Comparison of ENCODE assay signal across 16 mouse cellular contexts in the genomic region with DNA sequence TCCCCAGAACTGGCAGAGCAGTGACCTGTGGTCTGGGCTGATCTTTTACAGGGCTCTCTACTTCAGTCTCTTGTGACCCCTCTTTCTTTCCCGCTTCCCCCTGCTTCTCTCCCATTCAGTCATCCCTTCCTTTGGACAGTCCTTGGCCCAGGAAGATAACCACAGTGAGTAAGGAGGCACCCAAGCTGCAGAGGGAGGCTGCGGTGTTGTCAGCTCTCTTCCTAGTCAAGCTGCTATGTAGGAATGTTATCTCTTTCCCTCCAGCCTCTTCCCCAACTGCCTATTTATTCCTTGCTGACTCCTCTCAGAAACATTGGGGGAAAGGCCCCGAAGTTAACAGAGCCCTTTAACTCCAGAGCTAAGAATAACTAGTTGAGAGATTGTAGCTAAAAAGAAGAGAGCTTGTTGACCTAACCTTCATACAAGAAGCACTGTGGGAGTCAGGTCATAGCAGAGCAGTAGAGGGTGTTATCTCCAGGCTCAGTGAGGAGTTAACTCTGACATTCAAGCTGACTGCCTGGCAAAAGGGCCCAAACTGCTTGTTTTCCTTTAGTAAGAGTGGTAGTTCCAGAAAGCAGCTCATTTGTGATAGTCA. TPM values are rescaled to one million over a fixed set of nuclear protein-coding genes. Genes with fewer than 3 reads are reported as not detected.
DNase-seq lines count a peak whose midpoint lies in the region; ATAC-seq and TF ChIP-seq lines count a peak whose summit lies in the region.
"Had no signal": no experiment of that assay in that cellular context is flagged by ENCODE, and none has a peak within 500 bp of the region (broad histone marks: within the 10 kb centered on the region; RNA-seq: fewer than 3 reads in every experiment).

No protein-coding gene starts in this region.

- TF ChIP-seq EP300 in liver, embryonic 14.5 days (IDR thresholded peaks at IDR 0.05; ENCODE audit: low read depth), result no peak

- no peaks in the 10 kb centered on the region for H3K36me3 ChIP-seq in kidney, embryonic 15.5 days
- no peaks in the 10 kb centered on the region for H3K36me3 ChIP-seq in embryonic facial prominence, embryonic 10.5 days (replicated peaks)
- H3K36me3 ChIP-seq in liver, embryonic 14.5 days (replicated peaks; ENCODE audit: control insufficient read depth, insufficient read depth, low read depth), result no peaks in the 10 kb centered on the region
- H3K36me3 ChIP-seq in forebrain, embryonic 12.5 days (replicated peaks), result no peaks in the 10 kb centered on the region
- H3K36me3 ChIP-seq: lung, embryonic 15.5 days; midbrain, embryonic 12.5 days; neural tube, embryonic 15.5 days had no signal

- peaks cover 2% of the 10 kb centered on the region; the same call in 1 of the 2 replicates for H3K27me3 ChIP-seq in kidney, embryonic 15.5 days
- H3K27me3 ChIP-seq in embryonic facial prominence, embryonic 10.5 days (replicated peaks; ENCODE audit: low read depth, poor library complexity, severe bottlenecking), result peaks cover 19% of the 10 kb centered on the region
- no peaks in the 10 kb centered on the region for H3K27me3 ChIP-seq in liver, embryonic 14.5 days (ENCODE audit: control insufficient read depth, insufficient read depth, low read length)
- H3K27me3 ChIP-seq in forebrain, embryonic 12.5 days, result peaks cover 15% of the 10 kb centered on the region
- H3K27me3 ChIP-seq: lung, embryonic 15.5 days had no signal

- DNase-seq in kidney, postnatal 14 days, result no peak
- DNase-seq in adipocyte (ENCODE audit: low spot score), result peak; percentile 9
- DNase-seq in embryonic facial prominence, embryonic 10.5 days (ENCODE audit: low spot score), result no peak
- DNase-seq in liver, embryonic 14.5 days (ENCODE audit: low read depth in 3 of 3, low spot score in 3 of 3), result no peak
- no peak for DNase-seq in cerebellum, postnatal 36 days
- DNase-seq: adrenal gland, postnatal 10 days; cerebellum, adult 9-11 months; forebrain, postnatal 0 days; gastrocnemius, postnatal 14 days had no signal

- H3K4me2 ChIP-seq in kidney, embryonic 15.5 days, result 0 out of 2 replicates have a peak overlapping the region, but pooled peaks have one; percentile 3
- H3K4me2 ChIP-seq in liver, embryonic 14.5 days (ENCODE audit: low read depth), result no peak overlapping the region
- H3K4me2 ChIP-seq in forebrain, embryonic 12.5 days, result no peak overlapping the region
- H3K4me2 ChIP-seq: lung, embryonic 15.5 days; midbrain, embryonic 12.5 days; neural tube, embryonic 15.5 days had no signal

- 36% methylated on average over 3 of the region's 3 CpGs for WGBS in kidney, embryonic 15.5 days
- WGBS in embryonic facial prominence, embryonic 10.5 days, result 77% methylated on average over 3 of the region's 3 CpGs
- 8% methylated on average over 3 of the region's 3 CpGs for WGBS in liver, embryonic 14.5 days (ENCODE audit: insufficient replicate concordance)
- 84% methylated on average over 3 of the region's 3 CpGs for WGBS in forebrain, embryonic 12.5 days

- H3K9me3 ChIP-seq in kidney, embryonic 15.5 days (replicated peaks), result no peaks in the 10 kb centered on the region
- no peaks in the 10 kb centered on the region for H3K9me3 ChIP-seq in embryonic facial prominence, embryonic 10.5 days
- no peaks in the 10 kb centered on the region for H3K9me3 ChIP-seq in liver, embryonic 14.5 days (ENCODE audit: control insufficient read depth, low read length)
- H3K9me3 ChIP-seq in forebrain, embryonic 12.5 days, result no peaks in the 10 kb centered on the region
- H3K9me3 ChIP-seq: lung, embryonic 15.5 days; midbrain, embryonic 12.5 days; neural tube, embryonic 15.5 days had no signal

- no peak for ATAC-seq in kidney, embryonic 15.5 days (replicated peaks; ENCODE audit: low FRiP score)
- ATAC-seq in liver, embryonic 14.5 days (ENCODE audit: insufficient read depth), result peak; percentile 58; the same call in 1 of the 2 replicates
- no peak for ATAC-seq in forebrain, embryonic 12.5 days (ENCODE audit: low FRiP score)
- ATAC-seq: CD4-positive, CD25-positive, alpha-beta regulatory T cell, adult 4 months; forebrain, postnatal 0 days had no signal

- H3K9ac ChIP-seq in kidney, embryonic 15.5 days, result 0 out of 2 replicates have a peak overlapping the region, but pooled peaks have one; percentile 14
- H3K9ac ChIP-seq in liver, embryonic 14.5 days (replicated peaks), result no peak overlapping the region
- no peak overlapping the region for H3K9ac ChIP-seq in forebrain, embryonic 12.5 days
- H3K9ac ChIP-seq: forebrain, postnatal 0 days; lung, embryonic 15.5 days; midbrain, embryonic 12.5 days; neural tube, embryonic 15.5 days had no signal

- no peak overlapping the region for H3K4me3 ChIP-seq in kidney, embryonic 15.5 days (replicated peaks)
- H3K4me3 ChIP-seq in embryonic facial prominence, embryonic 10.5 days, result no peak overlapping the region
- no peak overlapping the region for H3K4me3 ChIP-seq in liver, embryonic 14.5 days (ENCODE audit: insufficient read depth in 1 of 2, low read depth in 2 of 2, low read length in 2 of 2)
- no peak overlapping the region for H3K4me3 ChIP-seq in forebrain, embryonic 12.5 days (replicated peaks)
- H3K4me3 ChIP-seq: erythroblast, embryonic 14.5 days; lung, embryonic 15.5 days; midbrain, embryonic 12.5 days; neural tube, embryonic 15.5 days had no signal

- peak overlapping the region; percentile 75 for H3K27ac ChIP-seq in kidney, embryonic 15.5 days
- peak overlapping the region; percentile 54; the same call in 1 of the 2 replicates for H3K27ac ChIP-seq in embryonic facial prominence, embryonic 10.5 days (replicated peaks)
- no peak overlapping the region for H3K27ac ChIP-seq in liver, embryonic 14.5 days
- no peak overlapping the region for H3K27ac ChIP-seq in forebrain, embryonic 12.5 days
- H3K27ac ChIP-seq: lung, embryonic 15.5 days; midbrain, embryonic 12.5 days; neural tube, embryonic 15.5 days had no signal

- TF ChIP-seq CTCF in liver, embryonic 14.5 days (IDR thresholded peaks at IDR 0.05; ENCODE audit: low read depth), result no peak

- H3K4me1 ChIP-seq in kidney, embryonic 15.5 days, result peaks cover 24% of the 10 kb centered on the region
- peaks cover 22% of the 10 kb centered on the region for H3K4me1 ChIP-seq in embryonic facial prominence, embryonic 10.5 days
- peaks cover 0 to 18% of the 10 kb centered on the region in 2 experiments; a peak in 2 of 4 replicates for H3K4me1 ChIP-seq in liver, embryonic 14.5 days (replicated peaks; ENCODE audit: control insufficient read depth in 2 of 2, insufficient read depth in 2 of 2, low read length in 1 of 2)
- H3K4me1 ChIP-seq in forebrain, embryonic 12.5 days, result peaks cover 11% of the 10 kb centered on the region
- H3K4me1 ChIP-seq: neural tube, embryonic 15.5 days had no signal

RNA-seq across cellular contexts. Expression of gene Syk, which starts 5.5 kb away (rescaled TPM):
- 7.4 and 7.5 TPM in 2 replicates for polyA plus RNA-seq in kidney, embryonic 15.5 days (2015; fragmentation: Nextera tagmentation; extraction: Ambion mirVana)
- 2.2 and 2.8 TPM in 2 replicates for polyA plus RNA-seq in embryonic facial prominence, embryonic 10.5 days (2016; fragmentation: Nextera tagmentation; extraction: Ambion mirVana)
- 3.4 and 4.3 TPM in 2 replicates for polyA plus RNA-seq in liver, embryonic 14.5 days (2012; rRNA removed)
- polyA plus RNA-seq in liver, embryonic 14.5 days (2014; fragmentation: Nextera tagmentation; extraction: Ambion mirVana), result 4.2 and 4.3 TPM in 2 replicates
- 1.3 and 1.6 TPM in 2 replicates for polyA plus RNA-seq in forebrain, embryonic 12.5 days (2016; fragmentation: Nextera tagmentation; extraction: Ambion mirVana)

RNA-seq across cellular contexts. Expression of gene Diras2, which starts 46.3 kb away (rescaled TPM):
- 0.17 and 0.40 TPM in 2 replicates for polyA plus RNA-seq in kidney, embryonic 15.5 days (2015; fragmentation: Nextera tagmentation; extraction: Ambion mirVana)
- polyA plus RNA-seq in embryonic facial prominence, embryonic 10.5 days (2016; fragmentation: Nextera tagmentation; extraction: Ambion mirVana), result 0.15 and 0.19 TPM in 2 replicates
- polyA plus RNA-seq in liver, embryonic 14.5 days (2012; rRNA removed), result 0.16 and 0.20 TPM in 2 replicates
- 0.03 and 0.06 TPM in 2 replicates for polyA plus RNA-seq in liver, embryonic 14.5 days (2014; fragmentation: Nextera tagmentation; extraction: Ambion mirVana)
- polyA plus RNA-seq in forebrain, embryonic 12.5 days (2016; fragmentation: Nextera tagmentation; extraction: Ambion mirVana), result 0.47 and 0.65 TPM in 2 replicates
- polyA plus RNA-seq: CD4-positive, CD25-positive, alpha-beta regulatory T cell, adult 4 months; erythroblast, embryonic 14.5 days had no signal

Comparison
In these comparisons a context has a peak if more than half of its experiments do, and no peak if none do; other contexts are left out.
1. H3K27ac ChIP-seq: peak in kidney, embryonic 15.5 days (single experiment) and embryonic facial prominence, embryonic 10.5 days (single experiment); none in liver, embryonic 14.5 days (single experiment) and forebrain, embryonic 12.5 days (single experiment).